Mouse (Mus musculus) heart, adult 2 months (tissue): ENCODE measurements around the gene Prkch.

Experiments
- CTCF ChIP-seq: fragments of 200-600 bp; IDR thresholded peaks from 2 replicates; pipeline ENCODE4 v1.8.1; 2022; ENCODE audit warnings: antibody characterized with exemption, mild to moderate bottlenecking, moderate library complexity
- EP300 ChIP-seq: fragments of 200-500 bp; IDR thresholded peaks from 2 replicates; pipeline ENCODE4 v1.6.1; 2011; ENCODE audit warnings: low read depth, low read length, control low read depth; ENCODE audit not compliant: insufficient read depth
- POLR2A ChIP-seq: fragments of 200-500 bp; IDR thresholded peaks from 2 replicates; pipeline ENCODE4 v1.6.1; 2011; ENCODE audit warnings: mild to moderate bottlenecking, low read depth, low read length, control low read depth; ENCODE audit not compliant: insufficient read depth

- TF ChIP-seq CTCF (no peak), POLR2A (no peak), EP300 (no peak)
Measured at GRCm38 (mm10) chr12:73762762-73763161, 178.2 kb downstream of the Prkch start.
